Mouse (Mus musculus): ENCODE data around the gene Limch1. TPM values are rescaled to one million over a fixed set of nuclear protein-coding genes. Genes with fewer than 3 reads are reported as not detected.

Gene Limch1
- polyA plus RNA-seq, 1 experiment: 4.2 TPM

DNA sequence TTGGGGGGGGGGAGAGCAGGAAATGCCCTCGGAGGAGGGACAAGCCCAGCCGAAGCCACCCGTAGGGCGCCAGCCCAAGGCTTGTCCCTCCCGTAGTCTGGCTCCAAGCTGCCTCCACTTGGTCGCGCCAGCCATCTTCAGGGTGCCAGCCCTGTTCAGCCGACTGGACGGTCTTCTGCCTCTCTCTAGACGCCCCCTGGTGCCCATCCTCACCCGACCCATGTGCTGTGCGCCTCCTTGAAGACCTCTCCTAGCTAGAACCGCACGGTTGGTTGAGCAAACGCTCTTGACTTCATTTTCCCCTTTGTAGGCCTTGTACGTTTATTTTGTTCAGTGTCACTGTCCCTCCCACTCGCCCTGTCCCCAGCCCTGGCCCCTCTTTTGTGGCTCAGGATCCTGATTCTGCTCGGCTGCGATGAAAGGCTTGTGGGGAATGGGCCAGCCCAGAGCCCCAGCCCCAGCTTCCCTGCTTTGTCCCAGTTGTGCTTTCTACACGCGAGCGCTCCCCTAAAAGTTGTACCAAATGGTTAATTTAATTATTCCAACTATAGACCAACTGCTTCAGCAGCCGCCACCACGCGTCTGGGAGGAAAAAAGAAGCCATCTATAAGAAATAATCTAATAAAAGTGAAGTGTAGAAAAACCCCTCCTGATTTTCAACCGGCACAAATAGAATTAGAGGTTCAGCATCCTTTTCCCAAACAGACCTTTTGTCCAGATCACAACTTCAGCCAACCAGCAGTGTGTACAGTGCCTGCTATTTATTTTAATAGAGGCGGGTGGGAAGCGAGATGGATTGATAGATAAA is 356.4 kb downstream of the Limch1 start:
- no peak for DNase-seq (ENCODE audit: low spot score)

DNA sequence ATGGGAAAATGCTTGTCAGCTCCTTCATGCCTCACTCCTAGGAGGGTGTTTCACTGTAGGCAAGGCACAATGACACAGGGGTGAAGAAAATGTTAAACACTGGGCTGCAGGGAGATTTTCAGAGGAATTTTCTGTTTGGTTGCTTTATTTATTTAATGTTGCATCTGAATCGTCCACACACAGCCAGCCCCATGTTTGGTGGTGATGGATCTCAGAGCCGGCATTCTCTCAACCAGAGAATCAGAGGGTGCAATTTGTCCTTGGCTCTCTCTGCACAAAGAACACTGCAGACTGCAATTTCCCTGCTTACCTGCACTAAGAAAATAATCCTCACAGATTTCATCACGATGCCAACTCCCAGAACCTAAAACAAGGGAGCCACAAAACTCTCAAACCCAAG is 357.4 kb downstream of the Limch1 start:
- DNase-seq (ENCODE audit: low spot score): no peak

DNA sequence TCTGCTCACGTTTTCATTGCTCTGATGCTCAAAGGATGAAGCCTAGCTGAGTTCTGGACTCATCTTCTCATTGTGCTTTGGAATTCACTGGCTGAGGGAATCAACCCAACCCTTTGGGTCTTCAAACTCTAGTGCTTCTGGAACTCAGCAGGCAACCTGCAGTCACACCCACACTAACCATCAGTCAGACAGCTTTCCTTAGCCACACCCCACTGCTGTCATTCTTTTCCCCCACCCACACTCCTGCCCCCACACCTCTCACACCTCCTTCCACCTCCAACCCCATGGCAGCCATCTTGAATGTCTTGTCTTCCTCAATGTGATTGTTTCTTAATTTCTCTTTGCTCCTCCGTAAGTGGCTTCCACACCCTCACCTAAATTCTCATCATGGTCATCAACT is 360.6 kb downstream of the Limch1 start:
- DNase-seq (ENCODE audit: low spot score): no peak

Other genes with a start within 250 kb of the Limch1 start
- 12.3 and 21.0 TPM in 2 replicates for gene Apbb2, start 127.0 kb upstream of the Limch1 start, polyA plus RNA-seq (2012; rRNA removed)
- gene Uchl1, start 69.7 kb upstream of the Limch1 start, polyA plus RNA-seq (2012; rRNA removed): 466 and 720 TPM in 2 replicates